Mouse (Mus musculus) liver, adult 2 months (tissue): Measurements from ENCODE around the gene Kcnk7.

ENCODE experiments used
- CTCF ChIP-seq: fragments of 200-500 bp; IDR thresholded peaks from 2 replicates; pipeline ENCODE4 v1.5.1; 2011; ENCODE audit warnings: low read depth, low read length, control low read depth
- POLR2A ChIP-seq: fragments of 200-500 bp; IDR thresholded peaks from 2 replicates; pipeline ENCODE4 v1.6.1; 2011; ENCODE audit warnings: low read length, control low read depth; ENCODE audit not compliant: insufficient read depth; ENCODE audit errors: extremely low read depth

GRCm38 (mm10) chr19:5687738-5688137 lies 16.4 kb upstream of the Kcnk7 start:
- TF ChIP-seq CTCF (no peak), POLR2A (no peak)
